Mouse (Mus musculus): Measurements from ENCODE around the gene Lrrc4c.

The Lrrc4c gene

DNA sequence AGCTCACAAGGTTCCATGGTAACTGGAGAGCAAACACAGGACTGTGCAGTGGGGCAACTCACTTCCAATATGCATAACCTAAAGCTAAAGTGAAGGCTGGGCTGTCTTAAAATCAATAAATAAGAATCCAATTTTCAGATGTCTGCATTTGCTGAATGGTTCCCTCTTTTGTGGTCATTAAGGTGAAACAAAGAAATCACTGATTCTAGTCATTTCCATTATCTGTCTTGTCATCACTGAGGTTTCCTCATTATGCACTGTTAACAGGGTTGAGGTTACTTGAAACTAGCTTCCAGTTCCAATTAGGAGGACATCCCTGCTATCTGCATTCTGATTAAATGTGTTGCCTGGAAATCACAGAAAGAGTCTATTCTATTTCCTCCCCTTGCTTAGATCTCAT lies 1291.5 kb downstream of the Lrrc4c start:
- no peak for DNase-seq (ENCODE audit: low spot score)

DNA sequence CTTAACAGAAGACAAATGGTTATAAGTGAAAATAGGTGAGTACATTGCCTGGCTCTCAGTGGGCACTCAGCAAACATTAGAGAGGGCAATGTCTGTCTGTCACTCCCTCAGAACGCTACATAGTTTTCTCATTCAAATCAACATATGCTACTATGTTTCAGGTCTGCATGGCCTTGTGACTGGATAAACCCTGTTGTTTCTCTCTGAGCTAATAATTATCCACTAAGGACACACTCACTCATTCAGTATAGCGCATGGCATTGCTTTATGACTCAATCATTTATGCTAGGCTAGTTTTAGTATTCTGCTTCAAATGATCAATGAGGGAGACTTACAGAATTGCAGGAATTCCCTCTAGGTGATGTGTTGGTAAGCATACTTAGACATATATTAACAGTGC lies 1292.6 kb downstream of the Lrrc4c start:
- no peak for DNase-seq (ENCODE audit: low spot score)

DNA sequence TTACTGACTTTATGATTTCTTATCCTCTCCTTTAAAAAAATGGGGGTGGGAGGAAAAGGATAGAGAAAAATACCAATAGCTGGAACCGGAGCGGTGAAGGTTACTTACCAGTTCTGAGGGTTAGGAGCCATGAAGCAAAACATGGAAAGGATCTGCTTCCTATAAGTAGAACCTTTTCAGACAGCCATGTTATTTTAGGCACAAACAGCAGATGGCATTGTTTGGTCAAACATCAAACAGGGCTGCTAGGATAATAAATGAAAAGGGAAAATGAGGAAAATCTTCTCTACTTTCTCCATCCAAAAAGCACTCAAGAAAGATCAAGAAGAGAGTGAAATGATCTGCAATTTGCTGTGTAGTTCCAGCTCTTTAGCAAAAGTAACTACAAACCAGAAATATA lies 1296.8 kb downstream of the Lrrc4c start:
- no peak for DNase-seq (ENCODE audit: low spot score)

- no peak for DNase-seq (ENCODE audit: low spot score)
These were observed 1300.6 kb downstream of the Lrrc4c start for GRCm38 (mm10) chr2:97618589-97618988.

DNA sequence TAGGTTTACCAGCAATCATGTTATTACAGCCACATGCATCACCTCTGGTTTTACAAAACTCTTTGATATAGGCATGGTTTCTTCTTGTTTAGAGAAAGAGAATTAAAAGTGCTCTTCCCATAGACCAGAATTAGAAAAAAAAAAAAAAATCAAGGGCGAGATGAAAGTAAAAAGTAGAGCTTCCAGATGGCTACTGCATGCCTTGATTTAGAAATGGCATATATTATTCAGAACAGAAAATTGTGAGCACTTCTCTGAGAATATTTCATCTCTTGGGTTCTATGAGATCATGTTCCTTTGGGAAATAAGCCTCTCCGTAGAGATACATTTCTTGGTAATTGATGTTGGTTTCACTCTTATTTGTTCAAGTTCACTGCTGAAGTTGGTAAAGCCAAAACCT lies 1322.0 kb downstream of the Lrrc4c start:
- DNase-seq (ENCODE audit: low spot score) = no peak

GRCm38 (mm10) chr2:97641661-97642060 lies 1323.7 kb downstream of the Lrrc4c start:
- DNase-seq (ENCODE audit: low spot score) = no peak

DNA sequence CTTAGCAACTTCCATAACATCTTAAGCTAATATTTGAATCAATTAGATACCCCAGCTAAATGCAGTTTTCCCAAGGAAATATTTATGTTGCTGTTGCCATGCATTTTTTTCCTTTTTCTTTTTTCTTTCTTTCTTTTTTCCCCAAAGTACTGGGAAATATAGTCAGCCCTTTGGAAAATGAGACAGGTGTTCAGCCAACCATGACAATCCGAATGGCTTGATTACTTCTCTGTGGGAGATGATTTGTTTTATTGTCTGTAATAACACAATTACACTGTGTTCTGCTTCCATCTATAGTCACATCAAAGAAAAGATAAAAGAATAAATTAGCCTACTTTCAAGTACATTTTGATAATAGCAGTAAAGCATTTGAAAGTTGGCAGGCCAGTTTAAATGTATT lies 1334.7 kb downstream of the Lrrc4c start:
- no peak for DNase-seq (ENCODE audit: low spot score)

Data from spleen, adult 12 weeks (tissue).